Mouse (Mus musculus): Measurements from ENCODE around the gene 2210011C24Rik. TPM values are rescaled to one million over a fixed set of nuclear protein-coding genes. Genes with fewer than 3 reads are reported as not detected.

2210011C24Rik gene
- polyA plus RNA-seq, 1 experiment from 2014 or later = 1.9 TPM

DNA sequence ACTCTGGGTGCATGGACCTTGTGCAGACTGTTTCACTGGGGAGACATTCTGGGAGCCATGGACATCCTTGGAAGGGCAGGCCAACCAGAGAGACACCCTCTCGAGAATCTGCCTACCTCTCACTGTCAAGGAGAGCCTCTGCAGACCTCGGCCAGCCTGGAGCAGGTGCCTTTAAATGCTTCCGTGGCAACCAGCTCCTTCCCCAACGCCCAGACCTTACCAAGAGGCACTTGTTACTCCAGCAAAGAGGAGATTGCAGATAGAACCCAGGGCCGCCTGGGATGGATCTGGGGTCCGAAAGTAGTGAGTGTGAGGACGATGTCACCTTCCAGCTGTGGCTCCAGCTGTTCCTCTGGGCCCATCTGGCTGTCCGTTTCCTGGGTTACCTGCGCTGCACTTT, 33.8 kb downstream of the 2210011C24Rik start:
- H3K4me2 ChIP-seq (ENCODE audit: low read depth, low read length) = no peak overlapping the region
- no peak overlapping the region for H3K4me3 ChIP-seq (ENCODE audit: low read depth, low read length)
- no peak for ATAC-seq (ENCODE audit: low read depth)
- no peak overlapping the region for H3K9ac ChIP-seq (replicated peaks; ENCODE audit: low read depth, low read length)
- no peak overlapping the region for H3K27ac ChIP-seq (ENCODE audit: low read depth, low read length)
- no peaks in the 10 kb centered on the region for H3K27me3 ChIP-seq (ENCODE audit: control insufficient read depth, insufficient read depth, low read length)
- peaks cover 19% of the 10 kb centered on the region for H3K36me3 ChIP-seq (ENCODE audit: control insufficient read depth, insufficient read depth, low read length)
- no peaks in the 10 kb centered on the region for H3K9me3 ChIP-seq (ENCODE audit: control insufficient read depth, low read length)
- 76% methylated on average over 9 of the region's 9 CpGs for WGBS
- peaks cover 12% of the 10 kb centered on the region for H3K4me1 ChIP-seq (ENCODE audit: control insufficient read depth, insufficient read depth, low read length)

DNA sequence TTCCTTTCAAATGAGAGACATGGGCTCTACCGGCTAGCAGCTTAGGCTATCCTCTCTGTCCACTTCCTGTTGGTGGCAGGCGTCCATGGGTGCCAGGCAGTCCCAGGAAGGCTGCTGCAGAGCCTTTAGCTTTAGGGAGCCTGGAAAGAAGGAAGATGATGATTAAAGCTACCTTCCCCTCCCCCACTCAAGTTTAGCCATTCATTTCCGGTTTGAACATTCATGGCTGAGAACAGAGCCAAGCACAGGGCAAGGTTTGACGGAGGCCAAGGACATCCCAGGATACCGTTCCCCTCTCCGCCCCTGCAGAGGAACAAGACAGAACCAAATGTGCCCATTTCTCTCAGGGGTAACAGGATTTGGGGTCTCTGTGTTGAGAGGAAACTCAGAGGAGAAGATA, 34.3 kb downstream of the 2210011C24Rik start:
- no peak overlapping the region for H3K27ac ChIP-seq (ENCODE audit: low read depth, low read length)
- no peaks in the 10 kb centered on the region for H3K9me3 ChIP-seq (ENCODE audit: control insufficient read depth, low read length)
- H3K36me3 ChIP-seq (ENCODE audit: control insufficient read depth, insufficient read depth, low read length) = peaks cover 15% of the 10 kb centered on the region
- no peak overlapping the region for H3K9ac ChIP-seq (replicated peaks; ENCODE audit: low read depth, low read length)
- no peak for ATAC-seq (ENCODE audit: low read depth)
- WGBS = 71% methylated on average over 6 of the region's 6 CpGs
- no peak overlapping the region for H3K4me2 ChIP-seq (ENCODE audit: low read depth, low read length)
- peaks cover 12% of the 10 kb centered on the region for H3K4me1 ChIP-seq (ENCODE audit: control insufficient read depth, insufficient read depth, low read length)
- no peaks in the 10 kb centered on the region for H3K27me3 ChIP-seq (ENCODE audit: control insufficient read depth, insufficient read depth, low read length)
- no peak overlapping the region for H3K4me3 ChIP-seq (ENCODE audit: low read depth, low read length)

- Histone ChIP-seq H3K9me3 (ENCODE audit: control insufficient read depth, low read length) (no peaks in the 10 kb centered on the region), H3K27me3 (ENCODE audit: control insufficient read depth, insufficient read depth, low read length) (no peaks in the 10 kb centered on the region), H3K9ac (replicated peaks; ENCODE audit: low read depth, low read length) (no peak overlapping the region), H3K4me1 (ENCODE audit: control insufficient read depth, insufficient read depth, low read length) (peaks cover 14% of the 10 kb centered on the region), H3K36me3 (ENCODE audit: control insufficient read depth, insufficient read depth, low read length) (peaks cover 8% of the 10 kb centered on the region; the same call in 1 of the 2 replicates), H3K27ac (ENCODE audit: low read depth, low read length) (no peak overlapping the region), H3K4me2 (ENCODE audit: low read depth, low read length) (no peak overlapping the region), H3K4me3 (ENCODE audit: low read depth, low read length) (no peak overlapping the region)
- 89% methylated on average over 5 of the region's 5 CpGs for WGBS
- no peak for ATAC-seq (ENCODE audit: low read depth)
Measured at GRCm38 (mm10) chr8:83976779-83977350, 35.1 kb downstream of the 2210011C24Rik start.

GRCm38 (mm10) chr8:83976101-83976630, 35.8 kb downstream of the 2210011C24Rik start:
- no peaks in the 10 kb centered on the region for H3K9me3 ChIP-seq (ENCODE audit: control insufficient read depth, low read length)
- H3K27me3 ChIP-seq (ENCODE audit: control insufficient read depth, insufficient read depth, low read length) = no peaks in the 10 kb centered on the region
- no peak overlapping the region for H3K27ac ChIP-seq (ENCODE audit: low read depth, low read length)
- peaks cover 17% of the 10 kb centered on the region for H3K4me1 ChIP-seq (ENCODE audit: control insufficient read depth, insufficient read depth, low read length)
- WGBS = 84% methylated on average over 4 of the region's 4 CpGs
- H3K4me3 ChIP-seq (ENCODE audit: low read depth, low read length) = no peak overlapping the region
- no peak overlapping the region for H3K9ac ChIP-seq (replicated peaks; ENCODE audit: low read depth, low read length)
- H3K36me3 ChIP-seq (ENCODE audit: control insufficient read depth, insufficient read depth, low read length) = peaks cover 5% of the 10 kb centered on the region; the same call in 1 of the 2 replicates
- no peak overlapping the region for H3K4me2 ChIP-seq (ENCODE audit: low read depth, low read length)
- ATAC-seq (ENCODE audit: low read depth) = no peak

GRCm38 (mm10) chr8:83974521-83974920, 37.5 kb downstream of the 2210011C24Rik start:
- H3K4me3 ChIP-seq (ENCODE audit: low read depth, low read length) = no peak overlapping the region
- WGBS = 88% methylated on average over 4 of the region's 4 CpGs

GRCm38 (mm10) chr8:83973161-83974031, 38.6 kb downstream of the 2210011C24Rik start:
- peak overlapping the region; percentile 93 for H3K4me2 ChIP-seq (ENCODE audit: low read depth, low read length)
- peak overlapping the region; percentile 88 for H3K4me3 ChIP-seq (ENCODE audit: low read depth, low read length)
- H3K4me1 ChIP-seq (ENCODE audit: control insufficient read depth, insufficient read depth, low read length) = peaks cover 17% of the 10 kb centered on the region
- no peaks in the 10 kb centered on the region for H3K36me3 ChIP-seq (ENCODE audit: control insufficient read depth, insufficient read depth, low read length)
- WGBS = 2% methylated on average over 36 of the region's 37 CpGs
- no peaks in the 10 kb centered on the region for H3K9me3 ChIP-seq (ENCODE audit: control insufficient read depth, low read length)
- ATAC-seq (ENCODE audit: low read depth) = peak; percentile 42; the same call in 1 of the 2 replicates
- peak overlapping the region; percentile 71 for H3K27ac ChIP-seq (ENCODE audit: low read depth, low read length)
- H3K9ac ChIP-seq (replicated peaks; ENCODE audit: low read depth, low read length) = peak overlapping the region; percentile 94
- H3K27me3 ChIP-seq (ENCODE audit: control insufficient read depth, insufficient read depth, low read length) = no peaks in the 10 kb centered on the region

More at GRCm38 (mm10) chr8:83974521-83974920, 37.5 kb downstream of the 2210011C24Rik start:
- no peaks in the 10 kb centered on the region for H3K36me3 ChIP-seq (ENCODE audit: control insufficient read depth, insufficient read depth, low read length)
- H3K9me3 ChIP-seq (ENCODE audit: control insufficient read depth, low read length) = no peaks in the 10 kb centered on the region
- no peak overlapping the region for H3K4me2 ChIP-seq (ENCODE audit: low read depth, low read length)
- no peak overlapping the region for H3K27ac ChIP-seq (ENCODE audit: low read depth, low read length)
- no peaks in the 10 kb centered on the region for H3K27me3 ChIP-seq (ENCODE audit: control insufficient read depth, insufficient read depth, low read length)
- H3K4me1 ChIP-seq (ENCODE audit: control insufficient read depth, insufficient read depth, low read length) = peaks cover 17% of the 10 kb centered on the region
- no peak overlapping the region for H3K9ac ChIP-seq (replicated peaks; ENCODE audit: low read depth, low read length)
- ATAC-seq (ENCODE audit: low read depth) = no peak

- under 1% methylated on average over 82 of the region's 94 CpGs for WGBS
- peak; percentile 99 for ATAC-seq (ENCODE audit: low read depth)
- peaks cover 17% of the 10 kb centered on the region for H3K4me1 ChIP-seq (ENCODE audit: control insufficient read depth, insufficient read depth, low read length)
- H3K27me3 ChIP-seq (ENCODE audit: control insufficient read depth, insufficient read depth, low read length) = no peaks in the 10 kb centered on the region
- H3K9ac ChIP-seq (replicated peaks; ENCODE audit: low read depth, low read length) = peak within 1 kb of the TSS; percentile 94
- H3K4me2 ChIP-seq (ENCODE audit: low read depth, low read length) = peak within 1 kb of the TSS; percentile 93
- H3K36me3 ChIP-seq (ENCODE audit: control insufficient read depth, insufficient read depth, low read length) = no peaks in the 10 kb centered on the region
- peak within 1 kb of the TSS; percentile 88 for H3K4me3 ChIP-seq (ENCODE audit: low read depth, low read length)
- H3K9me3 ChIP-seq (ENCODE audit: control insufficient read depth, low read length) = no peaks in the 10 kb centered on the region
- H3K27ac ChIP-seq (ENCODE audit: low read depth, low read length) = peak within 1 kb of the TSS; percentile 78
Measured at GRCm38 (mm10) chr8:83972150-83973120, 39.5 kb downstream of the 2210011C24Rik start, which contains the start of gene Prkaca. TSS of gene Prkaca (plus strand) at chr8:83972993.

DNA sequence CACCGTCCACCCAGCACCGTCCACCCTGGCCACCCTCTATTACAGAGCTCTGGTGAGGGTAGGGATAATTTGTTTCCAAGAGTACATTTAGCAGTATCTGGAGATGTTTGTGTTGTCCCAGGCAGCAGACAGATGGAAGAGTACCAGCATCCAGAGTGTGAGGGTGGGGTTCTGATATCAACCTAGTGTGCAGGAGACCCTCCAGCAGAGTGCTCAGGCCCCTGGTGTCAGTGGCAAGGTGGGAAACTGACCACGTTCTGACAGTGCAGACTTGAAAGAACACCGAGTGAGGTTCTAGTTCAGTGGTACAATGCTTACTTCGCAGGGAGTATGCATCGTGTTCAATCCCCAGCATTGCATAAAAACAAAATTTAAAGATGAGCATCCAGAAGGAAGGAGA, 40.3 kb downstream of the 2210011C24Rik start:
- Histone ChIP-seq H3K4me2 (ENCODE audit: low read depth, low read length) (peak overlapping the region; percentile 64), H3K9ac (replicated peaks; ENCODE audit: low read depth, low read length) (peak overlapping the region; percentile 58; the same call in 1 of the 2 replicates), H3K9me3 (ENCODE audit: control insufficient read depth, low read length) (no peaks in the 10 kb centered on the region), H3K27me3 (ENCODE audit: control insufficient read depth, insufficient read depth, low read length) (no peaks in the 10 kb centered on the region), H3K27ac (ENCODE audit: low read depth, low read length) (no peak overlapping the region; the same call in 1 of the 2 replicates), H3K4me3 (ENCODE audit: low read depth, low read length) (peak overlapping the region; percentile 88; the same call in 1 of the 2 replicates), H3K36me3 (ENCODE audit: control insufficient read depth, insufficient read depth, low read length) (no peaks in the 10 kb centered on the region), H3K4me1 (ENCODE audit: control insufficient read depth, insufficient read depth, low read length) (peaks cover 17% of the 10 kb centered on the region)
- no peak for ATAC-seq (ENCODE audit: low read depth)
- 79% methylated on average over 6 of the region's 6 CpGs for WGBS
